Mouse (Mus musculus) retina, embryonic 14.5 days (tissue): ENCODE results near the gene Olfr1272.
"Not testable (repeated sequence)": the region's sequence is repeated elsewhere in the genome, so short reads cannot be mapped to it uniquely, and the experiment has no call there.

Experiments
- DNase-seq: peaks from one replicate; pipeline ENCODE4 v3.0.0-alpha.2; 2015; ENCODE audit warnings: low spot score

Olfr1272 gene

GRCm38 (mm10) chr2:90292741-90293140 lies at the start of gene Olfr1272:
Olfr1272 (minus strand) TSS chr2:90292841.
- DNase-seq = no peak

- DNase-seq = not testable (repeated sequence)
Observed at GRCm38 (mm10) chr2:90321900-90322299, 29.3 kb upstream of the Olfr1272 start, which contains the start of gene Gm13769. Gm13769 (plus strand) TSS chr2:90322200.

- DNase-seq = no peak
Observed at GRCm38 (mm10) chr2:90270932-90271331, 21.7 kb downstream of the Olfr1272 start, which contains the start of gene Olfr1271. Olfr1271 (minus strand) TSS chr2:90271032.

GRCm38 (mm10) chr2:90257492-90257891 lies 35.1 kb downstream of the Olfr1272 start, which contains the start of gene Olfr142:
Olfr142 (minus strand) TSS chr2:90257592.
- no peak for DNase-seq
